Mouse (Mus musculus): Measurements from ENCODE around the gene Ccdc13.

The Ccdc13 gene

DNA sequence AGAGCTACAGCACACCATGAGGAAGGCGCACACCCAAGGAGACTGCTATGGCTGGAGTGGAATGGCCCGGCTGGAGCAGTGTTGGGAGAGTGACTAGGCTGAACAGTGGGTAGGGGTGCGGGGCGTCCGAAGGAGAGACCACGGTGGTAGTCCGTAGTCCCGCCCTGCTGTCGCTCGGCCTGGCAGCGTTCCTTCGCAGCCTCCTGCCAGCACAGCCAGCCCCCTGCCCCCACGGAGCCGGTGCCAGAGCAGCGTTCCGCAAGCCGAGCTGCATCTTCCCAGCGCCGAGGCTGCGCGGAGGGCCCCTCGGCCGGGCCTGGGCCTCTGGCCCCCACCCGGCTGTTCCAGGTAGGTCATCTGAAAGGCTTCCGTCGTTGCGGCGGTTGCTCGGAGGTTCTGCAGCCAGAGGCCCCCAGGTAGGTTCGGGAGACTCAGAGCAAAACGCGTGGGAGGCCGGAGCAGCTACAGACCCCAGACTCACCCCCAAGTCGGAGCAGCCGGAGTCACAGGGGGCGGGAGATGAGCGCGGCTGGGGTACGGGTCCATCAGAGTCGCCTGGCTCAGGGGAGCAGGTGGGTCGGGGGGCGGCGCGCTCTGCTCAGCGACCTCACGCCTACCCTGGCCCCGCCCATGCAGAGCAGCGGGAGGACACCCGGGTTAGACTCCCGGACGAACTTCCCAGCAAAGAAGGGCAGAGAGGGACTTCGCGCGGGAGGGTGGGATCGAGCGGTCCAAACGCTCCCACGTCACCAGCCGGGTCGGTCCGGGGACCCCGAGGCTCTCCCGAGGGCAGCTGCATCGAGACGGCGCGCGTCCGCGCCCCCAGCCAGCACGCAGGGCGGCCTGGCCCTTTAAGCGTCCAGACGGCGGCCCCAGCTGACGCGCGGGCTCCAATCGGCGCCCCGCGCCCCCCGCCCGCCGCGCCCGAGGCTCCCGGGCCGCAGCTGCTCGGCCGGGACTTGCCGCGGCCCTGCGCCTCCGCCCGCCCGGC is 79.9 kb downstream of the Ccdc13 start, which contains the start of gene Zfp651:
Gene Zfp651 (plus strand): TSS at position 240 of the 991 bp plus-strand sequence.
- peak; percentile 52 to 79 for DNase-seq

DNA sequence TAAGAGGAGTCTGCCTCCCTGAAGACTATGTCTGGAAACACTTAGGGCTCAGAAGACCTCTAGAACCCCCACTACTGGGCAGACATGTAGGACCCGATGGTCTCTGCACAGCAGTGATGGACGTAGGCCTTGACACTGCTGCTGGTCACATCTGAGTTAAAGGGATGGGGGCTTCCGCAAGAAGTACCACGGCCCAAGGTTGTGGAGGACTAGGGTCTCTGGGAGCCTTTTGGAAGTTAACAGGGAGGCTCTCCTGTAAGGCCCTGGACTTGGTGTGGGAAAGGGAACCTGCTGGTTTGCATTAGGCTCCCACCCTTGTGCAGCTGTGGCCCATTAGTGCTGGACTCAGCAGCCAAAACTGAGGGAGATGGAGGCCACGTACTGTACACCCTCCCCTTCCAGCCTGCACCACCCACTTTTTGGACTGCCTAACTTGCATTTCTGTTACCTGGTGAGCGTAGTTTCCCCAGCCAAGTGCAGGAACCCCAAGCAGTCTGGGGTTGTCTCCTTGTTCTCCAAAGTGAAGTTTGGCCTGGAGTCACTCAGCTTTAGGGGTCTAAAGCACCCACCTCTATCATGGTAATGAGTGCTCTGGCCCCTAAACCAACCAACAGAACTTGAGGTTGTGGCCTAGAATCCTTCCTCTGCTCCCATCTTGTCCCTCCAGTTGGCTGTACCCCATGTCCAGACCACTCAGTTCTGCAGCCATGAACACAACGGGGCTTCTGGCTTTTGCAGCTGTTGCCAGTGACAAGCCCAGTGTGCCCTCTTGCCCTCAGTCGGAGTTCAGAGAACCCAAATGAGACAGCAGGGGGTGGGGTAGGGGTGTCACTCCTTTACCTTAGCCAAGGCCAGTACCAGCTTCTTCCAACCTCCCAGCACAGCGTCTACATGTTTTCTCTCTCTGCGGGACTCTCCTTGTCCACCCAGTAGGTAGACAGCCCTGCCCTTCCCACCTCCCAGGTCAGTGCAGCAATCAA is 81.1 kb downstream of the Ccdc13 start:
- no peak for DNase-seq

DNA sequence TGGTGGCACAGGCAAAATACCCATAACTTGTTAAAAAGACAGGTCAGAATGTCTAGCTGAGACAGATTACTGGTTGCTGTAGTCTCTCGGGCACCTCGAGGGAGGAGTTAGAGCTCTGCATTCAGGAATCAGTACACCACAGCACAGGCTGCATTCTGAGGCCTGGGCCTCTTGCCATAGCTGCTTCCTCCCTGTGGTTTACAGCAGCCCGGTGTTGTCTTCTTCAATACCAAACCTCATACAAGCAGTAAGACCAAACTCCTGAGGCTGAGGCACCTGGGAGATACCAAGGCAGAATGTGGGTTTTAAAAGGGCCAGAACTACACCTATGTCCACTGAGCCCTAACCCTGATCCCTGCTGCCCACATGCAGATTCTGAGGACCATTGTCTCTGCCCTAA is 81.8 kb downstream of the Ccdc13 start:
- peak in 1 of 2 experiments; percentile 29 for DNase-seq

DNA sequence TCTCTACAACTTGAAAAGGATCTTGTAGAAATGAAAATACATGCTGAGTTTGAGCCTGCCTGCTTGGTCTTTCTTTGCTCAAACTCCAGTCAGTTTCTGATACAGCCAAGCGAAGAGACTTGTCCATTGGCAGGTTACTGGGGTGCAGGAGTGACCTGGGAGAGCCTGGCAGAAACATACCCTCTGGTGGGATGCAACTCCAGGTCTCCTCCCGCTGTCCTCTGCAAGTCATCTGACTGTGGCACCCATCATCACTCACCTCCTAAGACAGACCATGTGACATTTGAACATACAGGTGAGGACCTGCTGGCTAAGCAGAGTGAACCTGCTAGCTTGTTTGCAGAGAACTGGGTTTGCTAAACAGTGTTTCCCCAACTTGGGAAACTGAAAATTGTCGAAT is 82.5 kb downstream of the Ccdc13 start:
- DNase-seq = no peak

DNA sequence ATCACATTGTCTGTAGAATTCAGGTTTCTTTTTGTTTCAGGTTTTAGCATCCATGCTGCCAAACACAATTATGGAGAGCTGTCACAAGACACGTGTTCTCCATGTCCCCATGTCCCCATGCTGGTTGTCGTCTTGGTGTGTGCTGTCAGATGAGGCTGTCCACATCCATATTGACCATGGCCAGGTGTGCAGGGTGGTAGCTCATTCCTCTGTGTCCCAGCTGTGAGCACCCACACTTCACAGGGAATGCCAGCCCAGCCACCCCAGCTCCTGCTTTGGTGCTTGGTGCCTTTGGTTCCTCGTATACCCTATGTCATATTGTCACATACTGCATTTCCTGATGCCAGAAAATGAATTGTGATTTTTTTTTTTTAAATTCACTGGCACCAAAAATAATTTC is 84.6 kb downstream of the Ccdc13 start:
- no peak for DNase-seq

DNA sequence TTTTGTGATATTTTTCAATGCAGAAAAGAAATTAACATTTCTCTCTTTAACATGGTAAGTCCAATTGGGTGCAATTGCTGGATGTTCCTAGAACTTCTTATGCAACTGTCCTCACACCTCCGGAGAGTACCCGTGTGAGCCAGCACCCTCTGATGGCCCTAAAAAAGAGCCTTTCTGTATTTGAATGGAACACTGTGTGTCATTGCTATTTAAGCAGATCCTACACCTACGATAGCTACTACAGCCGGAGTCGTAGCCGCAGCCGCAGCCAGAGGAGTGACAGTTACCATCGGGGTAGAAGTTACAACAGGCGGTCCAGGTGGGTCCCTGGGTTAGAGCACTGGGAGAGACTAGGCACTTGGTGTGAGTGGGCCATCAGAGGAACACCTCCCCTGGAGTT is 86.5 kb downstream of the Ccdc13 start:
- no peak for DNase-seq

All from kidney, postnatal 25 days (tissue).